Mouse (Mus musculus) forebrain, embryonic 14.5 days (tissue): ENCODE results near the gene Tmem38b. TPM values are rescaled to one million over a fixed set of nuclear protein-coding genes. Genes with fewer than 3 reads are reported as not detected.

Experiments used
- ATAC-seq: fragments of 200-750 bp; cut with Nextera tagmentation; 2 replicates; pipeline ENCODE4 v1.8.0; 2017; ENCODE audit warnings: mild to moderate bottlenecking, moderate library complexity
- DNase-seq: peaks from one replicate; pipeline ENCODE4 v3.0.0-alpha.2; 2015; ENCODE audit warnings: low spot score
- H3K27ac ChIP-seq: fragments of 300-500 bp; sonication (generic); 2 replicates; pipeline ENCODE4 v1.5.1; 2014; ENCODE audit warnings: low read depth, mild to moderate bottlenecking, control low read depth, low read length, moderate library complexity
- H3K27me3 ChIP-seq: fragments of 300-500 bp; sonication (generic); replicated peaks from 2 replicates; pipeline ENCODE4 v1.6.1; 2014; ENCODE audit warnings: low read length, control low read depth, mixed read lengths; ENCODE audit not compliant: control insufficient read depth, insufficient read depth
- H3K36me3 ChIP-seq: fragments of 300-500 bp; sonication (generic); 2 replicates; pipeline ENCODE4 v1.6.1; 2014; ENCODE audit warnings: low read length, control low read depth; ENCODE audit not compliant: control insufficient read depth, insufficient read depth
- H3K4me1 ChIP-seq: fragments of 300-500 bp; sonication (generic); 2 replicates; pipeline ENCODE4 v1.6.1; 2014; ENCODE audit warnings: antibody characterized with exemption, low read length, control low read depth; ENCODE audit not compliant: control insufficient read depth, insufficient read depth
- H3K4me2 ChIP-seq: fragments of 300-500 bp; sonication (generic); 2 replicates; pipeline ENCODE4 v1.6.1; 2014; ENCODE audit warnings: mild to moderate bottlenecking, control low read depth, low read length
- H3K4me3 ChIP-seq: fragments of 300-500 bp; sonication (generic); 2 replicates; pipeline ENCODE4 v1.5.1; 2014; ENCODE audit warnings: low read depth, low read length, control low read depth
- H3K9ac ChIP-seq: fragments of 300-500 bp; sonication (generic); 2 replicates; pipeline ENCODE4 v1.6.1; 2014; ENCODE audit warnings: mild to moderate bottlenecking, low read length, control low read depth, moderate library complexity
- H3K9me3 ChIP-seq: fragments of 300-500 bp; sonication (generic); replicated peaks from 2 replicates; pipeline ENCODE4 v1.6.1; 2016; ENCODE audit warnings: low read length, control low read depth, mixed read lengths; ENCODE audit not compliant: control insufficient read depth
- WGBS: fragments of 180-500 bp; shearing (Covaris S2); extraction: QIAGEN DNeasy Blood & Tissue Kit; methylation state at CpG from one replicate; pipeline ENCODE4 v1.1.7; 2014; 5-methylcytosine and 5-hydroxymethylcytosine counted together
- polyA plus RNA-seq: library from polyadenylated mRNA; unstranded; fragments of >200 nt; fragmentation: Nextera tagmentation; extraction: Ambion mirVana; gene quantifications from 2 replicates; pipeline ENCODE4 v1.2.1, GENCODE M21; 2014

Gene Tmem38b
- polyA plus RNA-seq, 1 experiment from 2014 or later = 7.0 TPM

- Histone ChIP-seq H3K4me3 (no peak overlapping the region), H3K27ac (no peak overlapping the region), H3K4me1 (no peaks in the 10 kb centered on the region), H3K36me3 (no peaks in the 10 kb centered on the region), H3K4me2 (no peak overlapping the region), H3K27me3 (no peaks in the 10 kb centered on the region), H3K9ac (no peak overlapping the region), H3K9me3 (no peaks in the 10 kb centered on the region)
- ATAC-seq (peak; percentile 60; the same call in 1 of the 2 replicates), DNase-seq (peak; percentile 74)
- 53% methylated on average over 6 of the region's 6 CpGs for WGBS
These were observed 19.2 kb downstream of the Tmem38b start for GRCm38 (mm10) chr4:53844835-53845619.

GRCm38 (mm10) chr4:53845656-53846055, 19.8 kb downstream of the Tmem38b start:
- no peaks in the 10 kb centered on the region for H3K9me3 ChIP-seq
- H3K4me3 ChIP-seq = no peak overlapping the region
- no peak overlapping the region for H3K27ac ChIP-seq
- H3K27me3 ChIP-seq = no peaks in the 10 kb centered on the region
- H3K36me3 ChIP-seq = no peaks in the 10 kb centered on the region
- H3K9ac ChIP-seq = no peak overlapping the region
- H3K4me2 ChIP-seq = no peak overlapping the region
- DNase-seq = no peak
- ATAC-seq = no peak
- 97% methylated on average over 1 of the region's 1 CpGs for WGBS
- H3K4me1 ChIP-seq = no peaks in the 10 kb centered on the region

DNA sequence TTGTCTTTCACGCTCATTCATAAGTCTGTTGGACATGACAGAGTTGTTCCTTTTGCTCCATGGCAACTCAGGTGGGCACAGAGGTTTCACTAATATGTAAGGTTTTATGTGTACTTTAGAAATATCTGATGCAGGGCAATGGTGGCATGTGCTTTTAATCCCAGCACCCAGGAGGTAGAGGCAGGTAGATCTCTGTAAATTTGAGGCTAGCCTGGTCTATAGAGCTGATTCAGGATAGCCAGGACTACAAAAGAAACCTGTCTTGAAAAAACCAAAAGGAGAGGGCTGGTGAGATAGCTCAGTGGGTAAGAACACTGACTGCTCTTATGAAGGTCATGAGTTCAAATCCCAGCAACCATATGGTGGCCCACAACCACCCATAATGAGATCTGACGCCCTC, 20.5 kb downstream of the Tmem38b start:
- no peaks in the 10 kb centered on the region for H3K27me3 ChIP-seq
- 0 out of 2 replicates have a peak, but pooled peaks cover 5% of the 10 kb centered on the region for H3K36me3 ChIP-seq
- no peaks in the 10 kb centered on the region for H3K4me1 ChIP-seq
- H3K4me3 ChIP-seq = no peak overlapping the region
- 69% methylated on average over 2 of the region's 2 CpGs for WGBS
- ATAC-seq (no peak), DNase-seq (no peak)
- H3K27ac ChIP-seq = no peak overlapping the region
- no peak overlapping the region for H3K9ac ChIP-seq
- no peaks in the 10 kb centered on the region for H3K9me3 ChIP-seq
- no peak overlapping the region for H3K4me2 ChIP-seq

GRCm38 (mm10) chr4:53847541-53847940, 21.7 kb downstream of the Tmem38b start:
- Histone ChIP-seq H3K36me3 (0 out of 2 replicates have a peak, but pooled peaks cover 6% of the 10 kb centered on the region), H3K27me3 (no peaks in the 10 kb centered on the region), H3K9me3 (no peaks in the 10 kb centered on the region), H3K27ac (no peak overlapping the region), H3K9ac (no peak overlapping the region), H3K4me3 (no peak overlapping the region), H3K4me1 (no peaks in the 10 kb centered on the region), H3K4me2 (no peak overlapping the region)
- WGBS = 93% methylated on average over 4 of the region's 4 CpGs
- ATAC-seq = no peak
- no peak for DNase-seq

DNA sequence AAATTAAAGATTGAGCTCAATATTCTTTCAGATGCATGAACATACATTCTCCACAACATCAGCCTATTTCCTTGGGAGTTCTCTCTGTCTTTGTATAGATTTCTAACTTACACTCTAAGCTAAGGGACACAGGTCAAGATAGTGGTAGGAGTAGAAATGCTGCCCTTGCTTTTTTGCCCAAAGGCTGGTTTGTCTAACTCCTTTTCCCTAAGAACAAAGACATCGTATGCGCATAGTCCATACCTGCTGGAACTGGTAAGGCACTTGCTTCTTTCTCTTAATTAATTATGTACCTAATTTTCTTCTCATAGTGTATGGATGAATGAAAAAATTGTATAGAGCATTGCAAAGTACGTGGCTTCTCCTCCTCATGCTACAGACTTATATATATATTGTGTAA, 22.5 kb downstream of the Tmem38b start:
- Histone ChIP-seq H3K27ac (no peak overlapping the region), H3K4me2 (no peak overlapping the region), H3K4me1 (no peaks in the 10 kb centered on the region), H3K36me3 (0 out of 2 replicates have a peak, but pooled peaks cover 6% of the 10 kb centered on the region), H3K9me3 (no peaks in the 10 kb centered on the region), H3K4me3 (no peak overlapping the region), H3K9ac (no peak overlapping the region), H3K27me3 (no peaks in the 10 kb centered on the region)
- ATAC-seq (no peak), DNase-seq (no peak)
- 88% methylated on average over 3 of the region's 3 CpGs for WGBS

- Histone ChIP-seq H3K9ac (no peak overlapping the region), H3K36me3 (0 out of 2 replicates have a peak, but pooled peaks cover 6% of the 10 kb centered on the region), H3K27ac (no peak overlapping the region), H3K27me3 (no peaks in the 10 kb centered on the region), H3K4me3 (no peak overlapping the region), H3K4me2 (no peak overlapping the region), H3K9me3 (no peaks in the 10 kb centered on the region), H3K4me1 (no peaks in the 10 kb centered on the region)
- WGBS = 90% methylated on average over 8 of the region's 8 CpGs
- DNase-seq = no peak
- no peak for ATAC-seq
These were observed 23.0 kb downstream of the Tmem38b start for GRCm38 (mm10) chr4:53848816-53849215.

DNA sequence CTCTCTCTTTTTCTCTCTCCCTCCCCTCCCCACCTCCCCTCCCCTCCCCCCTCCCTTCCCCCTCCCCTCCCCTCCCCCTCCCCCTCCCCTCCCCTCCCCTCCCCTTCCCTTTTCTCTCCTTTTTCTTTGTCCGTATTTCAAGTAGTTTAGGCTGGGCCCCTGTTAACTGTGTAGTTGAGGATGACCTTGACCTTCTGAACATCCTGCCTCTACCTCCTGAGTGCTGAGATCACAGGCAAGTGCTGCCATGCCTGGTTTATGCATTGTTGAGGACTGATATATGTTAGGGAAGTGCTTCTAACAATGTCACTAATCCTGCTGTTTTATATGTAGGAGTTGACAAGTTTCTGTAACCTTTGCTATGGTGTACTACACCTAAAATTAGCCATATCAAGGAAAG, 24.0 kb downstream of the Tmem38b start:
- Histone ChIP-seq H3K4me1 (no peaks in the 10 kb centered on the region), H3K27ac (no peak overlapping the region), H3K4me3 (no peak overlapping the region), H3K9me3 (no peaks in the 10 kb centered on the region), H3K4me2 (no peak overlapping the region), H3K36me3 (0 out of 2 replicates have a peak, but pooled peaks cover 6% of the 10 kb centered on the region), H3K9ac (no peak overlapping the region), H3K27me3 (no peaks in the 10 kb centered on the region)
- ATAC-seq (no peak), DNase-seq (no peak)
- no CpG with 5 or more reads among the region's 1 CpGs for WGBS

- DNase-seq = no peak
- H3K9me3 ChIP-seq = no peaks in the 10 kb centered on the region
- no peaks in the 10 kb centered on the region for H3K27me3 ChIP-seq
- 79% methylated on average over 1 of the region's 1 CpGs for WGBS
- H3K4me1 ChIP-seq = no peaks in the 10 kb centered on the region
- no peak overlapping the region for H3K4me3 ChIP-seq
- H3K36me3 ChIP-seq = 0 out of 2 replicates have a peak, but pooled peaks cover 6% of the 10 kb centered on the region
- ATAC-seq = no peak
- H3K4me2 ChIP-seq = no peak overlapping the region
- H3K9ac ChIP-seq = no peak overlapping the region
- H3K27ac ChIP-seq = no peak overlapping the region
These were observed 27.5 kb downstream of the Tmem38b start for GRCm38 (mm10) chr4:53853333-53853732.

DNA sequence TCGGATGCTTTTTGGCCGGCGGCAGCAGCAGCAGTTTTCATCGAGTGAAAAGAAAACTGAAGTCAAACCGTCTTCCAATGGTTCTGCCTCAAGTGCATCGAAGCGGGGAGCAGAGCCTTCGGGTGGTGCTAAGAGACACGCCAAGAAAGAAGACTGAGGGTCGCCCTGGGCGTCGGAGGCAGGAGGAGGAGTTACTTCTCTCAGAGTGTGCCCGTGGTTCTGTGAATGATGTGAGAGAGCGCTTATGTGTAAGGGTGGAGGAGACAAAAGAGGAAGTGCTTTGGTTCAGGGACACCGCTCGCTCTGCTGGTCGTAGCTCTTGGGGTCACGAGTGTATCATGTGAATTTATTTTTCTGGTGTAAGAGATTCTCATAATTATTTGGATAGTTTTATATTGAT, 34.1 kb downstream of the Tmem38b start:
- Histone ChIP-seq H3K27me3 (no peaks in the 10 kb centered on the region), H3K36me3 (0 out of 2 replicates have a peak, but pooled peaks cover 4% of the 10 kb centered on the region), H3K9me3 (no peaks in the 10 kb centered on the region), H3K4me1 (no peaks in the 10 kb centered on the region), H3K9ac (no peak overlapping the region), H3K4me3 (no peak overlapping the region), H3K4me2 (peak overlapping the region; percentile 12; the same call in 1 of the 2 replicates), H3K27ac (no peak overlapping the region)
- no peak for ATAC-seq
- DNase-seq = peak; percentile 6
- 60% methylated on average over 18 of the region's 18 CpGs for WGBS
